Mouse (Mus musculus) kidney, postnatal 4 days (tissue): ENCODE results near the gene Wdr46.

Experiments used
- DNase-seq, 2 experiments: peaks; one replicate each; pipeline ENCODE4 v3.0.0; 2021; ENCODE audit warnings: mixed read lengths in 2 of 2

The Wdr46 gene

DNA sequence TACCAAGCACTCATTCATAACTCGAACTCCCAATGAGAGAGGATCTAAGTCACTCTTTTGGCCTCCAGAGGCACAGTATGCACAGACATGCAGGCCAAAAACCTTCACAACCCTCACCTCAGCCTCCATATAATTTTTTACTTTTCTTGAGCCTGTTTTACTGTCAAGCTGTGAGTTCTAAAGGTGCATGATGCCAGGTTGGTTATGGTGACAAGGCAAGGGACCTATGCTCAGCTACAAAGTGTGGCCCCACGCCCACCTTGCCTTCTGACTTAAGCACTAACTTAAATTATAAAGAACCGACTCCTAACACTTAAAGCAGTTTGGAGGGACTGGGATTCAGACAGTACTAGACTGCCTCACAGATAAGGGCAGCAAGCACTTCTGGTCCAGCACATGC, 12.8 kb downstream of the Wdr46 start:
- DNase-seq = no peak

DNA sequence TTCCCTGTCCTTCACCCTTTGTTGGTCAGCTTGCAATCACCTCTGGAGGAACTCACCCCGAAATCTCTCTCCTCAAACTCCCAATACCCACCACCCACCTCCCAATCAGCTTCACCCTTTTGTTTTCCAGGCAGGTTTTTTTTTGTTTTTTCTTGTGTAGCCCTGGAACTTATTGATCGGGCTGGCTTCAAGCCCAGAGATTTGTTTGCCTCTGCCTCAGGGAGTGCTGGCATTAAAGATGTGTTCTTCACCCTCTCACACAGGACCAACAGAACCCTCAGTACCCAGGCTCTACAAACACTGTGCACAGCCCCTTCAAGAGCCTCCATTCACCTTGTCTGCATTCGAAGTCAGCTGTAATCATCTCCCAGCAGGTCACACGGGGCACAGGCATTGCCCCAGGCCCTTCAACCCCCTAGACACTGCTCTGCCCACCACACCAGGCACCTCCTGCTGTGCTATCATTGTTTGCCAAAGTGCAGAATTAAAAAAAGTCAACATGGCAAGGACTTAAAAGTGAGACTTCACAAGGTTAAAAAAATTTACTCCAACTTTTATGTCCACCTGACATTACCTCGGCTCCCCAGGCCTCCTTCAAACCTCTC, 13.6 kb downstream of the Wdr46 start:
- no peak for DNase-seq

DNA sequence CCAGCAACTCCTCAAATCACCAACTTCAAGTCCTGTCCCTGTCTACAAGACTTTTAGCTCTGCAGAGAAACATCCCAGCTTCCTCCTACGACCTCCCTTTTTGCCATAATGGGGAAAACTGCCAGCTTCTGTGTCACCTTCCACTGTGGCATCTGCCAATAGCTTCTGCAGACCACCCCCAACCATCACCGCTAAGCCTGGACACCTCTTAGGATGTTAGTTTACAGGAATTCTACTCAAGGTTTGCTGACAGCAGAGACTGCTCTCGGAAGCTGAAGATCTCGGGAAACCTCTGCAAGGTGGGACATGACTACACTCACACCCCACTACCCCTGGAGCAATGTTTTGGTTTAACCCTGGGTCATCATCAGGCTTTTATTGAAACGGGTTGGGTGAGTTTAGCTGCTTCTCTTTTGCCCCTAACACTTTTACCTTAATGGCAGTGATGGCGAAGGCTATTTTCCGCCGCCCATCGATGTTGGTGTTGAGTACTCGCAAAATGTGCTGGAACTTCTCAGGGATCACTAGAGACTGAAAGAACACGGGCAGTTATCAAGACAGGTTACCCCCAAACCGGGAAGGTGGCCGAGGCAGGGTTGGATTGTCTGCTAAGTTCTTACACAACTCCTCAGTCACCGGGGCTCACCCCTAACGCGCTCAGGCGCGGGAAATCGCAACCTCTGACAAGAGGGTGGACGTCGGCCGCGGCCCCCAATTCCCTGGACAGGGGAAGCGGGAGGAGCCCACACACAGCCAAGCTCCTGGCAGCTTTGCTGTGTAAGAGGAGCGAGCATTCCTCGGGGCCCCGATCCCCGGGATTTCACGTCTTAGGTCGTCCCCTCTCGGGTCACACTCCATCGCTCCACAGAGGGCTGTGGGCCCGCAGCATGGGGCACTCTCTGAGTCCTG, 14.4 kb downstream of the Wdr46 start:
- no peak for DNase-seq

DNA sequence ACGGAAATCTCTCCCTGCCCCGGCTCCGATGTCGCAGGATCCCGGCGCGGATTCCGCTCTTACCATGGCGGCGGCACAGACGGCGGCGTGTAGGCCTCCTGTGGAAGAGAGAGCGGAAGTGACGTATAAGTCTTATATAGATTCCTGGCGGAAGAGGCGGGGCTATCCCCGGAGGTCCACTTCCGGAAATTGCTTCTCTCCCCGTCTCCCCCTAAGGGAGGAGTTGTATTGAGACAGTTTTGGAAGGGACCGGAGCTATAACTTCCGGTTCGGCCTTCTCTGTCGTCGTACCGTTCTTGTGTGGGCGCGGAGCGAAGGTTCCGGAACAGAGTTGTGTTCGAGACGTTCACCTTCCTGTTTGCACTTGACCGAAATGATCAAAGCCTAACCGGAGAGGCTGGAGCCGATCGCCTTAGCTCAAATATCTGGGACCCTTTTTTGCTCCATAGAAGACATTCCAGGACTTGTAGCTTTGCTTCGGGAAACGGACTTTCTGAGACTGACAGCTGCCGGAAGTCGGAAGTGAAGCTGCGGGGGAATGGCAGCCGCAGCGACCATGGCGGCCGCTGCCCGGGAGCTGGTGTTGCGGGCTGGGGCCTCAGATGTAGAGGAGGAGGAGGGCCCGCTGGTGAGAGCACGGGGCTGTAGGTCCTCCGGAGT, 15.2 kb downstream of the Wdr46 start, which contains the start of the genes Vps52 and Rps18:
TSS of gene Vps52 (plus strand) at position 258 of the 660 bp plus-strand sequence.
TSS of gene Rps18 (minus strand) at position 447 of the 660 bp plus-strand sequence.
- peak; percentile 92 to 95 for DNase-seq

DNA sequence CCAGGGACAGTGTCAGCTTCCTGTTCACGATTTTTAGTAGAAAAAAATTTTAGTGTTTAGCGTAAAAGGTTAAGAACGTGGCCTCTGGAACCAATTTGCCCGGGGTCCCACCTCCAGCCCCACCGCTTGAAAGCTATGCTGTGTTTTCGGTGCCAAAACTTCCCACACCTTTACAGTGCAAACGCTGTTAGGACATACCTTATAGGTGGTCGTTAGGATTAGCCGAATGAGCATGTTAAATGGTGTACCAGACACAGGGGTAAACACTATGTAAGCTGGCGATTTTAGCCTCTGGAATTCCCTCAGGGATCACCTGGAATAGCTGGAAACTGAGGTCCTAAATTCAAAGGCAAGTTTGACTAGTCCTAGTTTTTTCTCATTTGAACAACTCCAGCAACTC, 15.9 kb downstream of the Wdr46 start:
- DNase-seq = no peak

DNA sequence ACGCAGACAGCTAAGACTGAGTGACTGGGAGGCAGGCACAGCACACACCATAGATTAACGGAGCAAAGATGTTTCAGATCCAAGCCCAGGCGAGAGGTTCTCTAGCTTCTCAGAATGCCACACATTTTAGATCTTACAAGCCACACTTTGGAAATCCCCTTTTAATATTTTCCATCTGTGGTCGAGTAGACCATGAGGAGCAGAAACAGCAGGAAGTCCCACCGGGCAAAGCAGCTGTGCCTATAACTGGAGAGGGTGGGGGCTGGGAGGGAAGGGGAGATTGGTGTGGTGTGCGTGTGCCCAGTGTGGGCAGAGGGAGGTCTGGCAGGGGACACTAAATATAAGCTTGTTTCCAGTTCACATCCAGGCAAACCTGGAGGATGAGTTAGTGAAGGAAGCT, 17.0 kb downstream of the Wdr46 start:
- DNase-seq = no peak

DNA sequence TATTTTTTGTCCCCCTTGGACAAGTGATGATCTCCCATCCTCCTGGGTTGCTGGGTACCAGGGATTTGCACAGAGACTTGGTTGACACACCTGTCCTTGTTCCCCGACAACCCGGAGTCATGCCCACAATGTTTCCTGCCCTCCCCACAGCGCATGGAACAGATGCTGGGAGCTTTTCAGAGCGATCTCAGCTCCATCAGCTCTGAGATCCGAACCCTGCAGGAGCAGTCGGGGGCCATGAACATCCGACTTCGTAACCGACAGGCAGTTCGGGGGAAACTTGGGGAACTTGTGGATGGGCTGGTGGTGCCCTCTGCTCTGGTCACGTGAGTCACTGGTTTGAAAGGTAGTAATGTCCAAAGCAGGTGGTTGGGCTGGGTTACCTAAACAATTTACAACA, 18.0 kb downstream of the Wdr46 start:
- no peak for DNase-seq

DNA sequence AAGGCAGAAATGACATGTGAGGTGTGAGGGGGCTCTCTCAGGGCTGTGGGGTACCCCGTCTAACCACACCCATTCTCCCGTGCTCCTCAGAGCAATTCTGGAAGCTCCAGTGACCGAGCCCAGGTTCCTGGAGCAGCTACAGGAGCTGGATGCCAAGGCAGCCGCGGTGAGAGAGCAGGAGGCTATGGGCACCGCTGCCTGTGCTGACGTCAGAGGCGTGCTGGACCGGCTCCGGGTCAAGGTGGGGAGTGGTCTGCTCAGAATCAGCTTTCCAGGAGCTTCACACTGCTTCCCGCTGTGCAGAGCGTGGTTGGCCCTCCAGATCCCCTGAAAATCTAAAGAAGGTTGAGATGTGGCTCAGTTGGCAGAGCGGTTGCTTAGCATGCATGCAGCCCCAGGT, 18.7 kb downstream of the Wdr46 start:
- DNase-seq = no peak

DNA sequence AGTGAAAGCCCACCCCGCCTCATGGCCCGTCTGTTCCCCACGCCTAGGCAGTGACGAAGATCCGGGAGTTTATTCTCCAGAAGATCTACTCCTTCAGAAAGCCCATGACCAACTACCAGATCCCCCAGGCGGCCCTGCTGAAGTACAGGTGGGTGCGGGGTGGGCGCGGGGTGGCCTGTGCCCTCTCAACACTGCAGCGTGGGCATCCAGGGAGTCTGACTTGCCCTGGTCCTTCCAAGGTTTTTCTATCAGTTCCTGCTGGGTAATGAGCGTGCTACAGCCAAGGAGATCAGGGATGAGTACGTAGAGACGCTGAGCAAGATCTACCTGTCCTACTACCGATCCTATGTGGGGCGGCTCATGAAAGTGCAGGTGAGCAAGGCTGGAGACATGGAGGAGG, 19.5 kb downstream of the Wdr46 start:
- no peak for DNase-seq

DNA sequence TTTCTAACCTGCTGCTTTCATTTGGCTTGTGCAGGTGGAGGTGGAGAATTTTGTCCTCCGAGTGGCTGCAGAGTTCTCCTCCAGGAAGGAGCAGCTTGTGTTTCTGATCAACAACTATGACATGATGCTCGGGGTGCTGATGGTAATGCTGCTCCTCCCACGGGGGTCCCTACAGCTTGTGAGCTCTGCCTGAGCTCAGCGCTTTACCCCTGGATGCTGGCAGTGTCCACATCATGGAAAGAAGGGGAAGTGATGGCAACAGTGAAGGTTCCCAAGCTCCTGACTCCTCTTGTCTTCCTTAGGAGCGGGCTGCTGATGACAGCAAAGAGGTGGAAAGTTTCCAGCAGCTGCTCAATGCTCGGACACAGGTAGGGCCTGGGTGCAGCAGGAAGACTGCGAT, 22.4 kb downstream of the Wdr46 start:
- no peak for DNase-seq

DNA sequence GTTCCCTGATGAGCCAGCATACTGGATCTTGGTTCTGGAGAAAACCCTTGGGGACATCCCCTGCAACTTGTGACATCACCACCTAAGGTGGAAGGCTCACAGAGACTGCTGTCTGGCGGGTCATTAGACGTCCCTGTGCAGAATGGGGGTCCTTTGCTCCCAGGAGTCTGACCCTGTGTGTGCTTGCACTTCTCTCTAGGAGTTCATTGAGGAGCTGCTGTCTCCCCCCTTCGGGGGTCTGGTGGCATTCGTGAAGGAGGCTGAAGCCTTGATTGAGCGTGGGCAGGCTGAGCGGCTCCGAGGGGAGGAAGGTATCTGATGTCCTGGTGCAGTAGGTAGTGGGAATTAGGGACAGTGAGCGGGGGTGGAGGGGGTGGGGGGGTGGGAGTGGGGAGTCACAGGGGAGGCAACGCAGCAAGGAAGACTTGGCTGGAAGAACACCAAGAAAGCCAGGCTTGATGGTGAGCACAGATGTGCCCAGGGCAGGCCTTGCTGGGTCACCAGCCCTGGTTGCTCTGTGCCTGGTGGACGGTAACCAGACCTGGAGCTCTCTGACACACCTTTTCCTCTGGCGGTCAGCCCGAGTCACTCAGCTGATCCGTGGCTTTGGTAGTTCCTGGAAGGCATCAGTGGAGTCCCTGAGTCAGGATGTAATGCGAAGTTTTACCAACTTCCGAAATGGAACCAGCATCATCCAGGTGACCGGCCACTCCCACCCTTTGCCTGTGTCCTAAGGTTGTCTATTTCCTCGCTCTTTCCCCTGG, 24.8 kb downstream of the Wdr46 start:
- no peak for DNase-seq

DNA sequence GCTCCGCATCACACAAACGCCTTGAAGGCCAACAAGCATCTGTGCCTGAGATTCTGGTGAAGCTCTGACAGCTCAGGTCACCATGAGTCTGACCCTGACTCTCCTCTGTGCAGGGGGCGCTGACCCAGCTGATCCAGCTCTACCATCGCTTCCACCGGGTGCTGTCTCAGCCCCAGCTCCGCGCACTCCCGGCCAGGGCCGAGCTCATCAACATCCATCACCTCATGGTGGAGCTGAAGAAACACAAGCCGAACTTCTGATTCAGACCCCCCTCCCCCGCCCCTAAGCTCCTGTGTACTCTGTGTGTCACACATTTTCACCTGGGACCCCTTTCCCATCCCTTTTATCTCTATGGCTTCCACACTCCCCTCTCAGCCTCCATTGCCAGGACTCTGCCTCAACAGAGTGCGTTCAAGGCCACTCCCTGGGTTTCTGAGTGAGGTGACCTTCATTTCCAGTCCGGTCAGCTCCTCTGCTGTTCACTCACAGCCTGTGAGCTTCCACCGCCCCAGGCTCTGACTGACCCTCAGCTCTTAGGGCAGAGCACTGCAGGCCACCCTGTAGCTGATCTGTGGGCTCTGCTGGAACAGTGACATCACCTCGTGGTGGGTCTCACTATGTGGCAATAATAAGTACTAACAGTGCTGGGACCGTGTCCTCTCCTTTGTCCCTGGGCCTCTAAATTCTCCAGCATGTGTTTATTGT, 25.5 kb downstream of the Wdr46 start:
- DNase-seq = no peak

DNA sequence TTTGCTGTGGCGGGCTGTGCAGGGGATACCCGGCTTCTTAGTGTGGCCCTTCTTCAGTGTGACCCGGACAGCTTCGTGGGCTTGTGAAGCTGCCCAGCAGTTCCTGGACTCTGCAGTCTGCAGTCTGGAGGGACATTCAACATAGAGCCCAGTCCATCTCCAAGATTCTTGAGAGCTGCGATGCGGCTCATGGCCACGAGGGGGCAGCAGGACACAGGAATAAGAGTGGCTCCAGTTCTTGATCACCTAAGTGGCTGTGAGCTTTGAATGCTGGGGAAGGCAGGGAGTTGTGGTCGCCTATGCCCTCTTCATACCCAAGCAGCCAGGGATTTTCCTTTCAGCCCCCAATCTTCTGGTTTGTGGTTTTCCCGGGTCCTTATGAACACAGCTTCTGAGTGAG, 28.0 kb downstream of the Wdr46 start:
- DNase-seq = peak; percentile 86 to 89

DNA sequence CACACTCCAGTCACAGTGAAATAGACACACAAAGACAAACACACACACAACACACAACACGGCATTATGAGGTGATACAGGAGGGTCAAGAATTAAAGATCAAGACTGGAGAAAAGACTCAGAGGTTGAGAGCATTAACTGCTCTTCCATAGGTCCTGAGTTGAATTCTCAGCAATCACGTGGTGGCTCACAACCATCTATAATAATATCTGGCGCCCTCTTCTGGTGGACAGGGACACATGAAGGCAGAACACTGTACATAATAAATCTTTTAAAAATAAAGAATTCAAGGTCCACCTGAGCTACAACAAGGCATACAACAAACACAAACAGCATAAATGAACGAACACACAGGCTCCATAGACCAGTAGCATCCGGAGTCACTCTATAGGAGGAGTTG, 28.5 kb downstream of the Wdr46 start:
- DNase-seq = no peak

DNA sequence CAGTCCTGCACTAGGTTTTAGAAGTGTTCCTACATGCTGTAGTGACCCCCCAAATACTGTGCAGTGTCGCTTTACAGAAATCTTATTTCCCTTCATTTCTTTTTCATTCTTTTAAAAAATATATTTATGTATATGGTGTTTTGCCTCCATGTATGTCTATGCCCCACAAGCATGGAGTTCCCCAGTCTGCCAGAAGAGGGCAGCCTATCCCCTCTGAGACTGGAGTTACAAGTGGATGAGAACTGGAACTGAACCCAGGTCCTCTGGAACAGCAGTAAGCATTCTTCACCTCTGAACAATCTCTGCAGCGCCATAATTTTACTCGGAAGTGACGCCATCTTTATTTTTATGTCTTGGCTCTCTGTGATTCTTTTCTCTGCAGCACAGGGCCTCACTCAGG, 28.9 kb downstream of the Wdr46 start:
- DNase-seq = no peak

DNA sequence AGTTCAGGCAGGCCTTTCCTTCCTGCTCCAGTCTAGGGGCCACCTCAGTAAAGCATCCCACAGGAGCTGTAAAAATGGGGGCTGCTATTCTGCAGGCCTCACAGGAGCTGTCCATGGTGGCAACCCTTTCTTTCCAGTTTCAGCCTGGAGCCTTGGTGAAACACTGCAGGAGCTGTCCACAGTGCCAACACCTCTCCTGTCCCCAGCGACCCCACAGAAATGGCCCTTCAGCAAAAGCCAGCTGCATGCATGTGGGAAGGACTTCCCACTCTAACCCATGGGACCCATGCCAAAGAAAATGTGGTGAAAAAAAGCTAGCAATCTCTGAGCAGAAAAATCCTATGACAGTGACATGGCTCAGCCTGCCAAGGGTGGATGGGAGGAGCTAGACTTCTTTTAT, 32.2 kb downstream of the Wdr46 start:
- peak; percentile 79 to 83 for DNase-seq

DNA sequence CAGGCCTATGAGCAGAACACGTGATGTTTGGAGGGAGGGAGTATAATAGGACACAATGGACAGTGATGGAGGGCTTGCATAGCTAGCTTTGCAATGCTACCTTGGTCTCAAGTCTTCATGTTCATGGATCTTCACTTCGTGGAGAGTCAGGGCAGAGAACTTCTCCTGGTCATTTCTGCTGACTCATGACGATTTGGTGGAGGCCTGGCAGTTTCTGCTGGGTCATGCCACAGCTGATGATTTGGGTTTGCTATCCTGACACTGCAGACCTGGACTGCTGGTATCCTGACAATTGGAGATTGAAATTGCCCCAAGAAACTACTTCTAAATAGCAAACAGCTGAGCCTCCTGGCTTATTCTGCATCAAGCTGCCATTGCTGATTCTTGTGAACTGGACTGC, 33.1 kb downstream of the Wdr46 start:
- no peak for DNase-seq

DNA sequence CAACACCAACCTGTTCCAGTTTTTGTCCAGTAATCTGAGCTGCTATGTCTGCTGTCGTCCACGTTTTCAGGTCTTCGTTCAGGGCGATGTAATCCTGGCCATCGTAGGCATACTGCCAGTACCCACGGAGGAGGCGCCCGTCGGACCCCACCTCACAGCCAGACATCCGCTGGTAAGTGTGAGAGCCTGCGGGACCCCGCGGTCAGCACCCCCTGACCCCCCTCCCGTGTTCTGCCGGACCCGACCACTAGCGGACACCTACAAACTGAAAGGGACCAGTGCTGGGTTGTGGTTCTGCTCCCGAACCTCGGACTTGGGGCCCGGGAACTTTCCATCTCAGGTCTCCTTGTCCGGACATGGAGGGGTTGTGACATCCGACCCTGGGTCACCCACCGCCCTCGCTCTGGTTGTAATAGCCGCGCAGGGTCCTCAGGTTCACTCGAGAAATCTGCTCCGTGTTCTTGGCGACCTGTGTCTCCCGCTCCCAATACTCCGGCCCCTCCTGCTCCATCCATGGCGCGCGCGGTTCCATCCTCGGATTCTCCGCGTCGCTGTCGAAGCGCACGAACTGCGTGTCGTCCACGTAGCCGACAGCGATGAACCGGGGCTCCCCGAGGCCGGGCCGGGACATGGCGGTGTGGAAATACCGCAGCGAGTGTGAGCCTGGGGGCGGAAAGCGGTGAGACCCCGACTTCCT, 37.5 kb downstream of the Wdr46 start:
- no peak for DNase-seq

DNA sequence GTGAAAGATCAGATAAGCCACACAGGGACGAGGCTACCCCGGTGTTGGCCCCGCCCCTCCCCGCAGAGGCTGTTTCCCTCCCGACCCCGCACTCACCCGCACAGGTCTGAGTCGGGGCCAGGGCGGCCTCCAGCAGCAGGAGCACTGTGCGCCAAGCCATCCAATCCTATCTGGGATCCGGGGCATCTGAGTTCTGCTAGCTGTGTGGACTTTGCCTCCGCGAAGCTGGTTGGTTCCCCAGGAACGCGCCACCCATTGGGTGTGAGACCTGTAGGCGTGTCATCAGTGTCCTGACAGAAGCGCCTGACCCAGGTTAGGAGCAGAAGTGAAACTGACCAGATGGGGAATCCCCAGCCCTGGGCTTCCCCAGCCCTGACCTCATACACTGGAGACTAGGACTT, 38.2 kb downstream of the Wdr46 start:
- DNase-seq = peak; percentile 73 to 87

DNA sequence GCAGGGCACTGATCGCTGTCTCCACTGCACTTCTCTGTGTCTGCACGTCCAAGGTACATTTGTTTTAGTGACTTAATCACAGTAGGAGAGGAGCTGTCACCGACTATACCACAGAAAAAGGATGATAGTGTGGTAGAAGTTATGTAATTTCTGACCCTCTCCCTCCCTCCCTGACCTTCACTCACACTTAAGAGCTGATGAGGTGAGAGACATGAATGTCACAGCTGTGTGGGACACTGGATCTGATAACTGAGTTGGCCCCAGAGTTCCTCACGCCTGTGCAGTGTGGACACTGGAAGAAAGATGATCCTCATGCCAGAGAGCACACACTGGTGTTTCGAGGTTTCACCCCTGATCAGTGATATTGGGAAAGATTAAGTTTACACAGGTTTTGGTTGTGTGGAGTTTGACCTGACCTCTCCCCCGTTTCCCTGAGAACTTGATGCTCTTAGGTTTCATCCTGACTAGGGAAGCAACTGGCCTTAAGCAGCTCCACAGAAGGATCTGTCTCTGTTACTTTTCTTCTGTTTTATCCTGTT, 39.1 kb downstream of the Wdr46 start:
- no peak for DNase-seq
